Mouse (Mus musculus): ENCODE measurements around the gene Pigh. TPM values are rescaled to one million over a fixed set of nuclear protein-coding genes. Genes with fewer than 3 reads are reported as not detected.

Gene Pigh
- polyA plus RNA-seq, 1 experiment from 2014 or later: 23.3 TPM

GRCm38 (mm10) chr12:79103773-79104172 lies 14.3 kb upstream of the Pigh start:
- ATAC-seq (replicated peaks; ENCODE audit: low FRiP score, low read depth) (no peak), DNase-seq (ENCODE audit: low spot score) (no peak)
- no peak overlapping the region for H3K4me3 ChIP-seq (replicated peaks; ENCODE audit: low read depth, low read length)
- no peak overlapping the region for H3K9ac ChIP-seq (ENCODE audit: low read depth, low read length)
- no peak overlapping the region for H3K4me2 ChIP-seq (ENCODE audit: low read length)
- H3K27me3 ChIP-seq (ENCODE audit: insufficient read depth, low read length): no peaks in the 10 kb centered on the region
- no peaks in the 10 kb centered on the region for H3K36me3 ChIP-seq (ENCODE audit: insufficient read depth, low read length)
- no peaks in the 10 kb centered on the region for H3K4me1 ChIP-seq (replicated peaks; ENCODE audit: insufficient read depth, low read length)
- H3K9me3 ChIP-seq (replicated peaks; ENCODE audit: low read length): no peaks in the 10 kb centered on the region
- WGBS: 71% methylated on average over 3 of the region's 3 CpGs
- TF ChIP-seq CTCF (IDR thresholded peaks at IDR 0.05; ENCODE audit: low read depth): no peak
- H3K27ac ChIP-seq: no peak overlapping the region

- ATAC-seq (replicated peaks; ENCODE audit: low FRiP score, low read depth) (no peak), DNase-seq (ENCODE audit: low spot score) (peak; percentile 78)
- Histone ChIP-seq H3K36me3 (ENCODE audit: insufficient read depth, low read length) (no peaks in the 10 kb centered on the region), H3K9me3 (replicated peaks; ENCODE audit: low read length) (no peaks in the 10 kb centered on the region), H3K9ac (ENCODE audit: low read depth, low read length) (no peak overlapping the region), H3K27ac (no peak overlapping the region), H3K4me3 (replicated peaks; ENCODE audit: low read depth, low read length) (no peak overlapping the region), H3K4me2 (ENCODE audit: low read length) (no peak overlapping the region), H3K4me1 (replicated peaks; ENCODE audit: insufficient read depth, low read length) (no peaks in the 10 kb centered on the region), H3K27me3 (ENCODE audit: insufficient read depth, low read length) (no peaks in the 10 kb centered on the region)
- peak; percentile 93 for TF ChIP-seq CTCF (IDR thresholded peaks at IDR 0.05; ENCODE audit: low read depth)
- whole genome bisulfite sequencing: 67% methylated on average over 3 of the region's 3 CpGs
Measured at GRCm38 (mm10) chr12:79097106-79097752, 7.8 kb upstream of the Pigh start.

GRCm38 (mm10) chr12:79092569-79092968 lies 3.1 kb upstream of the Pigh start:
- 35% methylated on average over 4 of the region's 4 CpGs for WGBS
- DNase-seq (ENCODE audit: low spot score) (peak; percentile 21), ATAC-seq (replicated peaks; ENCODE audit: low FRiP score, low read depth) (no peak)

GRCm38 (mm10) chr12:79073362-79073761 lies 16.1 kb downstream of the Pigh start:
- WGBS: 74% methylated on average over 6 of the region's 6 CpGs
- Histone ChIP-seq H3K27ac (no peak overlapping the region), H3K4me3 (replicated peaks; ENCODE audit: low read depth, low read length) (no peak overlapping the region), H3K4me2 (ENCODE audit: low read length) (no peak overlapping the region), H3K36me3 (ENCODE audit: insufficient read depth, low read length) (peaks cover 33% of the 10 kb centered on the region), H3K9ac (ENCODE audit: low read depth, low read length) (no peak overlapping the region), H3K4me1 (replicated peaks; ENCODE audit: insufficient read depth, low read length) (no peaks in the 10 kb centered on the region), H3K27me3 (ENCODE audit: insufficient read depth, low read length) (no peaks in the 10 kb centered on the region), H3K9me3 (replicated peaks; ENCODE audit: low read length) (no peaks in the 10 kb centered on the region)
- ATAC-seq (replicated peaks; ENCODE audit: low FRiP score, low read depth) (no peak), DNase-seq (ENCODE audit: low spot score) (no peak)
- no peak for TF ChIP-seq CTCF (IDR thresholded peaks at IDR 0.05; ENCODE audit: low read depth)

More at GRCm38 (mm10) chr12:79092569-79092968, 3.1 kb upstream of the Pigh start:
- Histone ChIP-seq H3K36me3 (ENCODE audit: insufficient read depth, low read length) (no peaks in the 10 kb centered on the region), H3K27me3 (ENCODE audit: insufficient read depth, low read length) (no peaks in the 10 kb centered on the region), H3K27ac (no peak overlapping the region), H3K9ac (ENCODE audit: low read depth, low read length) (no peak overlapping the region), H3K4me3 (replicated peaks; ENCODE audit: low read depth, low read length) (no peak overlapping the region), H3K4me2 (ENCODE audit: low read length) (no peak overlapping the region), H3K4me1 (replicated peaks; ENCODE audit: insufficient read depth, low read length) (peaks cover 6% of the 10 kb centered on the region), H3K9me3 (replicated peaks; ENCODE audit: low read length) (no peaks in the 10 kb centered on the region)
- peak; percentile 69 for TF ChIP-seq CTCF (IDR thresholded peaks at IDR 0.05; ENCODE audit: low read depth)

- DNase-seq (ENCODE audit: low spot score): no peak
- ATAC-seq (replicated peaks; ENCODE audit: low FRiP score, low read depth): no peak
- peaks cover 30% of the 10 kb centered on the region for H3K36me3 ChIP-seq (ENCODE audit: insufficient read depth, low read length)
- no peak overlapping the region for H3K9ac ChIP-seq (ENCODE audit: low read depth, low read length)
- no peaks in the 10 kb centered on the region for H3K9me3 ChIP-seq (replicated peaks; ENCODE audit: low read length)
- 94% methylated on average over 6 of the region's 6 CpGs for WGBS
- H3K27ac ChIP-seq: no peak overlapping the region
- no peaks in the 10 kb centered on the region for H3K27me3 ChIP-seq (ENCODE audit: insufficient read depth, low read length)
- H3K4me1 ChIP-seq (replicated peaks; ENCODE audit: insufficient read depth, low read length): no peaks in the 10 kb centered on the region
- TF ChIP-seq CTCF (IDR thresholded peaks at IDR 0.05; ENCODE audit: low read depth): no peak
- no peak overlapping the region for H3K4me3 ChIP-seq (replicated peaks; ENCODE audit: low read depth, low read length)
- no peak overlapping the region for H3K4me2 ChIP-seq (ENCODE audit: low read length)
Measured at GRCm38 (mm10) chr12:79072576-79072975, 16.9 kb downstream of the Pigh start.

GRCm38 (mm10) chr12:79070736-79071333 lies 18.6 kb downstream of the Pigh start:
- Histone ChIP-seq H3K27ac (no peak overlapping the region), H3K4me3 (replicated peaks; ENCODE audit: low read depth, low read length) (no peak overlapping the region), H3K9ac (ENCODE audit: low read depth, low read length) (no peak overlapping the region), H3K27me3 (ENCODE audit: insufficient read depth, low read length) (no peaks in the 10 kb centered on the region), H3K4me2 (ENCODE audit: low read length) (no peak overlapping the region), H3K36me3 (ENCODE audit: insufficient read depth, low read length) (peaks cover 15% of the 10 kb centered on the region; the same call in 1 of the 2 replicates), H3K9me3 (replicated peaks; ENCODE audit: low read length) (no peaks in the 10 kb centered on the region), H3K4me1 (replicated peaks; ENCODE audit: insufficient read depth, low read length) (no peaks in the 10 kb centered on the region)
- 76% methylated on average over 9 of the region's 9 CpGs for WGBS
- DNase-seq (ENCODE audit: low spot score) (no peak), ATAC-seq (replicated peaks; ENCODE audit: low FRiP score, low read depth) (no peak)
- TF ChIP-seq CTCF (IDR thresholded peaks at IDR 0.05; ENCODE audit: low read depth): no peak
